Mouse (Mus musculus): ENCODE measurements at regions not wholly inside any gene's neighbourhood (a gene's known extent, or its start where the extent isn't known, plus 50 kb on each side); places are given as distances from the start of the nearest gene placed in this dataset.

DNA sequence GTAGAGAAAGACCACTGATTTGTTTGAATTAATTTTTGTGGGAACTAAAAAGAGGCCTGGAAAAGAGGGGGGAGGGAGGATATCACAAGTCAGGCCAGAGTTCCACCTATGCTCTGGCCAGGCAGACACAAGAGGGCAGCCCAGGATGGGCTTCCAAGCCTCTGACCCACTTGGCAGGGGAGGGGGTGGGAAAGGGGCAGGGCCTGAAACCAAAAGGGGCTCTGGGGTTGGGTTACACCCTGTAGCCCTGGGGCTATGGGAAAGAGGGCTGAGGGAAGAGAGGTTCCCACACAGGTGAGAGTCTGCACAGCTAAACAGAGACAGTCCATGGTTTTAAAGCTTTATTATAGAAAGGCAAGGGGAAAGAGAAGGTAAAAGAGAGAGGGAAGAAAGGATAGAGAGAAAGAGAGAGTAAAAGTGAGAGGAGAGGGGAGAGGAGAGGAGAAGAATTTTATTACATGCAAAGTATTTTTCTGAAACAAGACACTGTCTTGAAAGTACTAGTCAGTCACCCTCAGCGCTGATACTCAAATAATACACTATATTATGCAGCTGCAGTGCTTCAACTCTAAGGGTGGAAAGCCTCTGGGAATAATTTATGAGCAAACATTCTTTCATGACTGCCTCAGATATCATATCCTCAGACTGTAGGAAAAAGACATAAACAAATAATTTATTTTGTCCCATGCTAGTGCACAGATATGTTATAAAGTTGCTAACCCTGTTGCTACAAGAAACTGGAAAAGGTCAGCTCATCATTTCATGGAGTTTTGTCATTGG is 262.3 kb upstream of the Galntl6 start:
- H3K4me3 ChIP-seq (replicated peaks in 1 of 3; ENCODE audit: low read depth in 2 of 3, low read length in 2 of 3, poor library complexity in 1 of 3) = no peak overlapping the region
- H3K9me3 ChIP-seq (replicated peaks; ENCODE audit: low read length) = peaks cover 13% of the 10 kb centered on the region
- H3K36me3 ChIP-seq (replicated peaks in 1 of 2; ENCODE audit: control insufficient read depth in 1 of 2, insufficient read depth in 1 of 2, low read length in 1 of 2) = no peaks in the 10 kb centered on the region
- in situ Hi-C loops (cut with MboI; ENCODE audit: low pct_ligation_motif_present, low pct_unique_long_range_greater_than_20kb, low sequenced_read_pairs) = no loop called here
- no peak overlapping the region for H3K4me2 ChIP-seq (ENCODE audit: insufficient read depth, low read depth, poor library complexity, severe bottlenecking)
- no peaks in the 10 kb centered on the region for H3K79me2 ChIP-seq (replicated peaks; ENCODE audit: control insufficient read depth, extremely low read depth, insufficient read depth, poor library complexity, severe bottlenecking)
- TF ChIP-seq MYC (IDR thresholded peaks at IDR 0.05; ENCODE audit: low read depth, low read length) (no peak), BHLHE40 (IDR thresholded peaks at IDR 0.05; ENCODE audit: low read depth, low read length) (no peak), CHD2 (IDR thresholded peaks at IDR 0.05; ENCODE audit: low read length) (no peak)
- dilution Hi-C loops (cut with MboI; ENCODE audit: extremely low pct_ligation_motif_present, extremely low pct_unique_long_range_greater_than_20kb, low sequenced_read_pairs) = no loop called here
- no peaks in the 10 kb centered on the region for H3K4me1 ChIP-seq (ENCODE audit: control insufficient read depth in 1 of 2, insufficient read depth in 2 of 2)
- H3K27me3 ChIP-seq (replicated peaks) = no peaks in the 10 kb centered on the region
- H3K9ac ChIP-seq (ENCODE audit: insufficient read depth, low read depth) = no peak overlapping the region
- no peak for DNase-seq (ENCODE audit: extremely low read depth)
- H3K27ac ChIP-seq (ENCODE audit: insufficient read depth, low read depth) = no peak overlapping the region

DNA sequence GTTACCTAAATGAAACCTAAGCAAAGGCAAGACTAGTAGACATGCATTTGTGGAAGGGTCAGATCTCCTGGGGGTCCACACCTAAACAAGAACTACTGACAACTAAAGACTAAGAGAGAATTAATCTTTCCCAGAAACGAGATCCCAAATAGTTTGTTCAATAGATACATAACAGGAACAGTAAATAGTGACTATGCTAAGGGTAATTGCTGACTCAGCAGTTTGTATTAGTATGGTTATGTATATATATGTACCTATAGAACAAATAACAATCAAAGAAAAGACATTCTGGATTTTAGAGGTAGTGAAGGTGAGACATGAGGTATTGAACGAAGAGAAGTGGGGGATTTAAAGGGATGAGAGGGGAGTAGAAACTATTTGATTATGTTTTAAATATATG is 218.3 kb upstream of the Galntl6 start:
- H3K9ac ChIP-seq (ENCODE audit: insufficient read depth, low read depth) = no peak overlapping the region
- DNase-seq (ENCODE audit: extremely low read depth) = no peak

DNA sequence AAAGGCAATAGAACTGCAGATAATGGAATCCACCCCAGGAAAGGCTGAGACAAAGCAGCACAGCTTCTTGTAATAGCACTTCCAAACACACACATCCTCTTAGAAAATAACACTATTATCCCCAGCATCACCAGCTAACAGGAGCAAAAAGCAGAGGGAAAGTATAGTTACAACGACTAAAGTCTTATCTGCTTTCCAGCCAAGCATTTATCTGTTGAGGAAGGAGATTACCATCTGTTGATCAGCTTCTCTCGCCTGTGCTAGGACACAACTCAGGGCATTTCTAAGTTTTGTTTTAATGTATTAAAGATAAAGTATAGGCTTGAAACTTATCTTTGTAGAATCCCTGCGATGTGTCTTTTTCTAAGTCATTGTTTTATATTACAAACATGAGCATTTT is 200.8 kb upstream of the Galntl6 start:
- dilution Hi-C loops (cut with MboI; ENCODE audit: extremely low pct_ligation_motif_present, extremely low pct_unique_long_range_greater_than_20kb, low sequenced_read_pairs) = no loop called here

More for the DNA sequence above, 218.3 kb upstream of the Galntl6 start:
- H3K4me2 ChIP-seq (ENCODE audit: insufficient read depth, low read depth, poor library complexity, severe bottlenecking) = no peak overlapping the region
- TF ChIP-seq NELFE (IDR thresholded peaks at IDR 0.05; ENCODE audit: low read depth, low read length) = no peak
- TF ChIP-seq MAFK (IDR thresholded peaks at IDR 0.05; ENCODE audit: insufficient replicate concordance, low read length) = peak; percentile 96
- H3K4me1 ChIP-seq (ENCODE audit: control insufficient read depth in 1 of 2, insufficient read depth in 2 of 2) = no peaks in the 10 kb centered on the region
- H3K9me3 ChIP-seq (replicated peaks; ENCODE audit: low read length) = peaks cover 15% of the 10 kb centered on the region
- H3K36me3 ChIP-seq (replicated peaks in 1 of 2; ENCODE audit: control insufficient read depth in 1 of 2, insufficient read depth in 1 of 2, low read length in 1 of 2) = no peaks in the 10 kb centered on the region
- H3K79me2 ChIP-seq (replicated peaks; ENCODE audit: control insufficient read depth, extremely low read depth, insufficient read depth, poor library complexity, severe bottlenecking) = no peaks in the 10 kb centered on the region
- no peak overlapping the region for H3K4me3 ChIP-seq (replicated peaks in 1 of 3; ENCODE audit: low read depth in 2 of 3, low read length in 2 of 3, poor library complexity in 1 of 3)
- no peaks in the 10 kb centered on the region for H3K27me3 ChIP-seq (replicated peaks)
- no peak overlapping the region for H3K27ac ChIP-seq (ENCODE audit: insufficient read depth, low read depth)
- in situ Hi-C loops (cut with MboI; ENCODE audit: low pct_ligation_motif_present, low pct_unique_long_range_greater_than_20kb, low sequenced_read_pairs) (no loop called here), dilution Hi-C loops (cut with MboI; ENCODE audit: extremely low pct_ligation_motif_present, extremely low pct_unique_long_range_greater_than_20kb, low sequenced_read_pairs) (no loop called here)

More for the DNA sequence above, 200.8 kb upstream of the Galntl6 start:
- H3K4me3 ChIP-seq (replicated peaks in 1 of 3; ENCODE audit: low read depth in 2 of 3, low read length in 2 of 3, poor library complexity in 1 of 3) = no peak overlapping the region
- H3K4me2 ChIP-seq (ENCODE audit: insufficient read depth, low read depth, poor library complexity, severe bottlenecking) = no peak overlapping the region
- peaks cover 3% of the 10 kb centered on the region for H3K9me3 ChIP-seq (replicated peaks; ENCODE audit: low read length)
- in situ Hi-C loops (cut with MboI; ENCODE audit: low pct_ligation_motif_present, low pct_unique_long_range_greater_than_20kb, low sequenced_read_pairs) = no loop called here
- no peaks in the 10 kb centered on the region for H3K27me3 ChIP-seq (replicated peaks)
- no peaks in the 10 kb centered on the region for H3K4me1 ChIP-seq (ENCODE audit: control insufficient read depth in 1 of 2, insufficient read depth in 2 of 2)
- TF ChIP-seq TBP (conservative IDR thresholded peaks at IDR 0.05; ENCODE audit: low read depth, low read length) = no peak
- no peak for TF ChIP-seq GABPA (IDR thresholded peaks at IDR 0.05; ENCODE audit: insufficient replicate concordance, low read depth, low read length)
- no peak for TF ChIP-seq CHD1 (IDR thresholded peaks at IDR 0.05; ENCODE audit: low read depth, low read length)
- no peak for TF ChIP-seq SMC3 (IDR thresholded peaks at IDR 0.05; ENCODE audit: low read depth, low read length)
- TF ChIP-seq MAZ (IDR thresholded peaks at IDR 0.05; ENCODE audit: low read depth, low read length) = no peak
- TF ChIP-seq RCOR1 (conservative IDR thresholded peaks at IDR 0.05; ENCODE audit: low read depth, low read length) = no peak
- no peak for TF ChIP-seq E2F4 (IDR thresholded peaks at IDR 0.05; ENCODE audit: insufficient replicate concordance, low read depth, low read length)
- no peak for TF ChIP-seq PAX5 (IDR thresholded peaks at IDR 0.05; ENCODE audit: low read length)
- no peak for TF ChIP-seq MXI1 (IDR thresholded peaks at IDR 0.05; ENCODE audit: low read depth, low read length)
- H3K9ac ChIP-seq (ENCODE audit: insufficient read depth, low read depth) = no peak overlapping the region
- no peaks in the 10 kb centered on the region for H3K36me3 ChIP-seq (replicated peaks in 1 of 2; ENCODE audit: control insufficient read depth in 1 of 2, insufficient read depth in 1 of 2, low read length in 1 of 2)
- no peak for DNase-seq (ENCODE audit: extremely low read depth)
- H3K79me2 ChIP-seq (replicated peaks; ENCODE audit: control insufficient read depth, extremely low read depth, insufficient read depth, poor library complexity, severe bottlenecking) = no peaks in the 10 kb centered on the region
- no peak overlapping the region for H3K27ac ChIP-seq (ENCODE audit: insufficient read depth, low read depth)

Data from CH12.LX (cell line).